Mouse (Mus musculus): ENCODE results near the gene Fer.

Fer gene

GRCm38 (mm10) chr17:64097788-64098359, 235.0 kb downstream of the Fer start:
- DNase-seq: no peak

- no peak for DNase-seq
Observed at GRCm38 (mm10) chr17:64099395-64100171, 236.7 kb downstream of the Fer start.

GRCm38 (mm10) chr17:64100172-64100510, 237.3 kb downstream of the Fer start:
- DNase-seq: no peak

GRCm38 (mm10) chr17:64108773-64109172, 245.9 kb downstream of the Fer start:
- DNase-seq: no peak

- DNase-seq: no peak
Observed at GRCm38 (mm10) chr17:64109871-64110270, 247.0 kb downstream of the Fer start.

- no peak for DNase-seq
Observed at GRCm38 (mm10) chr17:64113625-64114024, 250.8 kb downstream of the Fer start.

- no peak for DNase-seq
Observed at GRCm38 (mm10) chr17:64116762-64117161, 253.9 kb downstream of the Fer start.

- no peak for DNase-seq
Observed at GRCm38 (mm10) chr17:64119697-64120288, 256.9 kb downstream of the Fer start.

GRCm38 (mm10) chr17:64122556-64122955, 259.7 kb downstream of the Fer start:
- no peak for DNase-seq

GRCm38 (mm10) chr17:64123732-64124131, 260.9 kb downstream of the Fer start:
- no peak for DNase-seq

- DNase-seq: no peak
Observed at GRCm38 (mm10) chr17:64126904-64127303, 264.0 kb downstream of the Fer start.

GRCm38 (mm10) chr17:64129750-64130149, 266.9 kb downstream of the Fer start:
- DNase-seq: no peak

GRCm38 (mm10) chr17:64130356-64130755, 267.5 kb downstream of the Fer start:
- DNase-seq: no peak

GRCm38 (mm10) chr17:64132183-64132582, 269.3 kb downstream of the Fer start:
- DNase-seq: no peak

GRCm38 (mm10) chr17:64135941-64136650, 273.2 kb downstream of the Fer start:
- DNase-seq: no peak

GRCm38 (mm10) chr17:64138036-64138717, 275.3 kb downstream of the Fer start:
- DNase-seq: no peak

GRCm38 (mm10) chr17:64139231-64139915, 276.5 kb downstream of the Fer start:
- no peak for DNase-seq

GRCm38 (mm10) chr17:64140063-64140850, 277.4 kb downstream of the Fer start:
- DNase-seq: no peak

- no peak for DNase-seq
Observed at GRCm38 (mm10) chr17:64141856-64142255, 279.0 kb downstream of the Fer start.

- no peak for DNase-seq
Observed at GRCm38 (mm10) chr17:64146409-64146808, 283.5 kb downstream of the Fer start.

- DNase-seq: no peak
Observed at GRCm38 (mm10) chr17:64150717-64151116, 287.9 kb downstream of the Fer start.

GRCm38 (mm10) chr17:64167731-64168130, 304.9 kb downstream of the Fer start:
- no peak for DNase-seq
